Mouse (Mus musculus) erythroblast, embryonic 14.5 days (primary cell): Measurements from ENCODE around the gene Mapk14.

ENCODE experiments used
- GATA1 ChIP-seq: IDR thresholded peaks from 2 replicates; pipeline ENCODE4 v1.6.1; 2012; ENCODE audit warnings: low read length, inconsistent platforms, mixed read lengths
- TAL1 ChIP-seq: IDR thresholded peaks from 3 replicates; pipeline ENCODE4 v1.6.1; 2012; ENCODE audit warnings: low read length, inconsistent platforms, mixed read lengths

DNA sequence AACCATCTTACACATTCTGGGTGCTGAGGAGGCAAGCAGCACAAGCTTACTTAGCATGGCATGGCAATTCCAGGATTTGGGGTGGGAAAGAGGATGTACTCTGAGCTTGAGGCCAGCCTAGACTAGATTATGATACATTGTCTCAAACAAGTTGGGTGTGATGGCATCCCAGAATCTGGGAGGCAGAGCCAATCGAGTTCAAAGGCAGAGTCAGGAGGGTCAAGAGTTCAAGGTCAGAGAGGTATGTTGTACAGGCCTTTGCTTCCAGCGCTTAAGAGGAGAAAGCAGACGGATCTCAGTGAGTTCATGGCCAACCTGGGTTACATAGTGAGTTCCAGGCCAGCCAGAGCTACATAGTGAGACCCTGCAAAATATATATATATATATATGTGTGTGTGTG, 44.9 kb upstream of the Mapk14 start:
- TF ChIP-seq TAL1, result no peak
- no peak for TF ChIP-seq GATA1
